Mouse (Mus musculus): ENCODE data around the gene Gm3476.
"Not testable (repeated sequence)": the region's sequence is repeated elsewhere in the genome, so short reads cannot be mapped to it uniquely, and the experiment has no call there.

- TF ChIP-seq EP300 (IDR thresholded peaks at IDR 0.05; ENCODE audit: insufficient read depth, low read depth, low read length); POLR2A (IDR thresholded peaks at IDR 0.05; ENCODE audit: insufficient read depth, low read length); CTCF (IDR thresholded peaks at IDR 0.05; ENCODE audit: low read depth, low read length): not testable (repeated sequence)
These were observed 37.9 kb upstream of the Gm3476 start for GRCm38 (mm10) chr14:6163538-6163937.
